Mouse (Mus musculus) urinary bladder, adult 2 months (tissue): Measurements from ENCODE around the gene Rnf17. TPM values are rescaled to one million over a fixed set of nuclear protein-coding genes. Genes with fewer than 3 reads are reported as not detected.

Experiments
- DNase-seq: peaks from one replicate; pipeline ENCODE4 v3.0.0; 2022; ENCODE audit warnings: low spot score
- polyA plus RNA-seq: library from polyadenylated mRNA; depleted of rRNA; stranded (reverse); fragments of >200 nt; gene quantifications from 2 replicates; pipeline ENCODE4 v1.2.3, GENCODE M21; 2012; rRNA removed

The Rnf17 gene
- polyA plus RNA-seq, 1 experiment = 0.58 TPM

- DNase-seq = no peak
Observed at GRCm38 (mm10) chr14:56506743-56507142, 104.4 kb downstream of the Rnf17 start.

GRCm38 (mm10) chr14:56512084-56512483, 109.7 kb downstream of the Rnf17 start:
- DNase-seq = no peak

DNA sequence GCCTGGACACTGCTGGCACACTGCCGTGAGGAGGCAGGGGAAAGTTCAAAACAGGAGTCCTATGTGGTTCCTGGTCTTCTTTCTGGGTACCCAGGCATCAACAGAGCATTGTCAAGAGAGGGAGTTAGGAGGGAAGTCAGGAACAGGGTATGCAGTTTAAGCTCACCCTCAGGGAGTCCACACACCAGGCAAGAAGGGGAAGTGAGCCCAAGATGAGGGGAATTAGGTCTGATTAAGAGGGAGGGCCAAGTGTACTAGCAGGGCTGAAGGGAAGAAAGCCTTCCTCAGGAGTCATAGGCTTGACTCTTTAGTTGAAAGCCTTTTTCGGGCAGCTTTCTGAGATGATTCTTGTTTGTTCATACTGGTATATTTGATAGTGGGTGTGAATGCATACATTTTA, 112.4 kb downstream of the Rnf17 start:
- no peak for DNase-seq

GRCm38 (mm10) chr14:56530788-56531187, 128.4 kb downstream of the Rnf17 start:
- DNase-seq = no peak

DNA sequence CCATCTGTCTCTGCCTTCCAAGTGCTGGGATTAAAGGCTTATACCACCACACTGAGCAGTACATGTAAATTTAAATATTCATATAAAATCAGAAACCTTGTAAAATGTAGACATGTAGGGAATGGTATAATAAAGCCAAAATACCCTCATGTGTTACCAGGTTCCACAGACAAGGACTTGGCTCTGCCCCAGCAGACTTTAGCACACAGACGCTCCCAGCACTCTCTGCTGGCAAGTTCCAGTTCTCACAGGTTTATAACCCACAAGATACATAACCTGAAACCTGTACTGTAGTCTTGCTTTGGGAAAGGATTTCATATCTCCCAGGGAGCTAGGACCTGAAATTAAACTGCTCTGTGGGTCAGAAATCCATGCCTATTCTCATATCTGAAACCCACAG, 142.6 kb downstream of the Rnf17 start:
- no peak for DNase-seq

- no peak for DNase-seq
Observed at GRCm38 (mm10) chr14:56545491-56545890, 143.1 kb downstream of the Rnf17 start.

DNA sequence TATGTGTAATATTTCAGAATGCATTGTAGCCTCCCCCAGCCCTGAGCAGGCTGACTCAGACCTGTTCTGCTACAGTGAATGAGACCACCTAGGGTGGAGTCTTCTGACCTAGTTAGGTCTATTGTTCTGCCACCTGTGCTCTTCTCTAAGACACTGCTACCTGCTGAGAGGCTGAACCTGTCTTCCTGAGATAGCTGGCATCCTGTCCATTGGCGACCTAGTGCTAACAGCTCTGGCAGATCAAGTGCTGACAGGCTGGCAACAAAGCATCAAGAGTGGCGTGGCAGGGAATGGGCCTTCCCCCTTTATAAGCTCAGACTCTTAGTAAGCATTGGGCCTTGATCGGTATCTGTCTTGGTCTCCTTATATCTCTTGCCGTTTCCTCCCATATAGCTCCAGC, 148.6 kb downstream of the Rnf17 start:
- DNase-seq = no peak

- DNase-seq = no peak
Observed at GRCm38 (mm10) chr14:56552924-56553323, 150.5 kb downstream of the Rnf17 start.

DNA sequence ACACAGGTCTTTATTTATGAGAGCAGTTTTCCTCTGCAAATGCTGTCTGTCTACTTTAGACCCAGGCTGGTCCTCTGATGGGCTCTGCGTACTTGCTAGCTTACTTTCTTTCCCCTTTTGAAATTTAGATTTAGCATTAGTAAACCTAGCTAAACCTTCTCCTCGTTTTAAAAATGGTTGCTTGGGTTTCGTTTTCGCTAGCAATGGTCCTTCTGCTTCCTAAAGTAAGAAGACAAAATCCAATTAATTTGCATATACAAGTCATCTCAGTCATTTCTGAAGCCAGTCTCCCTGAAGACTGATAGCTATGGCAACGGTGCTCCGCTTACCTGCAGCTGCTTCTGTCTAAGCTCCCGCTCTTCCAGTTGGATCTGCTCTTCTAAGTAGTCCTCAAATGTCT, 150.9 kb downstream of the Rnf17 start:
- DNase-seq = no peak

GRCm38 (mm10) chr14:56554716-56555115, 152.3 kb downstream of the Rnf17 start:
- DNase-seq = no peak

GRCm38 (mm10) chr14:56559134-56559533, 156.8 kb downstream of the Rnf17 start:
- no peak for DNase-seq

DNA sequence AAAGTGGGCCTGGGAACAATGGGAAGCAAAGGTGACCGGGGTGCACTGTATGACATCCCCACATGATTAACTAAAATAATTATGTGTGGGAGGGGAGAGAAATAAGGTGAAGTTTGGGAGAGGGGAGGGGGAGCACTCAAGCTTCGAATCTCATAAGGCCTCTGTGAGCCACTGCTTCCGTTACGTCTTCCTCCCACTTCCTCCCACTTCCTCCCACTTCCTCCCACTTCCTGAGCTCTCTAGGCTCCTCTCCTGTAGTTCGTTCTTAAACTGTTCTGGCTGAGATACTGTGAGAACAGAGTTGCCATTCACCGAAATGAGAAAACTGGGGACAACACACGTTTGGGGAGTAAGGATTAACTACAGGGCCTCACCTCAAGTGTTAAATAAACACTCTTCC, 165.1 kb downstream of the Rnf17 start:
- no peak for DNase-seq

GRCm38 (mm10) chr14:56569041-56569440, 166.7 kb downstream of the Rnf17 start:
- no peak for DNase-seq

DNA sequence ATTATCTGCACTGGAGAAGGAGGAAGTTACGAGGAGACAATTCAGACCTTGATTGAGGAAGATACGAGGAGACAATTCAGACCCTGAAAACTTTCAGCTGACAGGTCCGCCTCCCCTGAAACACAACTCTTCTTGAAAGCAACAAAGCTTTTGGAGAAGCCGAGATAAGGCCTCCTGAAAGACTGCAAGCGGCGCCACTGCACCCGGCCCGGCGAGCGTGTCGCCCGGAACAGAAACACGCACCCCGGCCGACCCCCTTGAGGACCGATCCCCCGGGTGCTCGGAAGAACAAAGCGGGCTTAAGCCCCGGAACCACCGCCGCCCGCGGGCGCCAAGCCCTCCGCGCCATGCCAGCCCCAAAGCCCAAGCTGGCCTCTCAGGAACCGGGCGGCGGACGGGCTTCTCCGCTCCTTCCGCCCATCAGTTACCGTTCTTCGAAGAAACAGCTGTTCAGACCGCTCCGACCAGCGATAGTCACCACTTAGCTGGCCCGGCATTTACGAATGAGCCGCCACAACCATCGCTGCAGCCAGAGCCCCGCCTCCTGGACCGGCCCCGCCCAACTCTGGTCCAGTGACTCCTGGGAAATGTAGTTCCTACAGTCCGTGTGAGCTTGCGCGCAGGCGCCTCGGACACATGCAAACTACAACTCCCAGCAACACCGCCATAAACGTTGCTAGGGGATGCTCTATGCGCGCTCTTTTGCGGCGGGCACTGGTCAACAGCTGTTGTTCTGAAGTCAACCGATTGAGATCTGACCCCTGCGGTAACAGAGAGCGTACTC, 169.1 kb downstream of the Rnf17 start:
- peak; percentile 78 for DNase-seq

DNA sequence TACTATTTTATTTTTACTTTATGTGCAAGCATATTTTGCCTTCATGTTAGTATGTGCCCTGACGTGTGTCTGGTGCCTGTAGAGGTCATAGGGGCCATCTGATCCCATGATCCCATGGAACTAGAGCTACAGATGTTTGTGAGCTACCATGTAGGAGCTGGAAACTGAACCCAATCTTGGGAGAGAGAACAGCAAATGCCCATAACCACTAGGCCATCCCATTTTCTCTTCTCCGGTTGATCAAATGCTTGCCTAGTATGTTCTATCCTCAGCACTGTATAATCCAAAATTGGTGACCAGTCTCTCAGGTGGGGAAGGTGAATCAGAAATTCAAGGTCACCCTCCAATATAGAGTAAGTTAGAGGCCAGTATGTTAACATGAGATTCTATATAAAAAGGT, 170.2 kb downstream of the Rnf17 start:
- no peak for DNase-seq

Other genes with a start within 250 kb of the Rnf17 start
- not detected in 2 replicates for gene Gzmg, start 243.0 kb upstream of the Rnf17 start, polyA plus RNA-seq
- gene Gzmn, start 228.0 kb upstream of the Rnf17 start, polyA plus RNA-seq = not detected in 2 replicates
- gene Gzmf, start 191.2 kb upstream of the Rnf17 start, polyA plus RNA-seq = not detected in 2 replicates
- gene Gzmc, start 167.9 kb upstream of the Rnf17 start, polyA plus RNA-seq = 0.07 TPM in 2 replicates
- 1.4 and 2.2 TPM in 2 replicates for gene Gzmb, start 140.3 kb upstream of the Rnf17 start, polyA plus RNA-seq
- gene Atp12a, start 37.5 kb upstream of the Rnf17 start, polyA plus RNA-seq = 0.04 and 0.25 TPM in 2 replicates
- gene Cenpj, start 172.8 kb downstream of the Rnf17 start, polyA plus RNA-seq = 3.6 and 6.0 TPM in 2 replicates
- 28.0 and 36.2 TPM in 2 replicates for gene Parp4, start 173.0 kb downstream of the Rnf17 start, polyA plus RNA-seq